In genomic region chr2:121414139-121414685, GRCm38 (mm10) we compare ENCODE assay signal across 9 mouse cellular contexts. TPM values are rescaled to one million over a fixed set of nuclear protein-coding genes. Genes with fewer than 3 reads are reported as not detected.
A peak's percentile ranks its signal among the peaks of the same experiment; 100 is the strongest.
DNase-seq lines count a peak whose midpoint lies in the region; ATAC-seq and TF ChIP-seq lines count a peak whose summit lies in the region.
"Had no signal": no experiment of that assay in that cellular context is flagged by ENCODE, and none has a peak within 500 bp of the region (broad histone marks: within the 10 kb centered on the region; RNA-seq: fewer than 3 reads in every experiment).

No protein-coding gene starts in this region.

- H3K4me3 ChIP-seq in liver, embryonic 11.5 days (ENCODE audit: low read depth, low read length), result peak overlapping the region; percentile 94
- peak overlapping the region; percentile 65 for H3K4me3 ChIP-seq in myocyte

- no peak for TF ChIP-seq POLR2A in myocyte (IDR thresholded peaks at IDR 0.05; ENCODE audit: insufficient read length, low read depth)

- H3K9ac ChIP-seq in liver, embryonic 11.5 days (ENCODE audit: low read depth, low read length), result peak overlapping the region; percentile 99

- H3K36me3 ChIP-seq in liver, embryonic 11.5 days (ENCODE audit: control insufficient read depth, insufficient read depth, low read length), result peaks cover 12% of the 10 kb centered on the region
- peaks cover 11% of the 10 kb centered on the region for H3K36me3 ChIP-seq in myocyte (ENCODE audit: control insufficient read depth, insufficient read depth)

- peak overlapping the region; percentile 92 for H3ac ChIP-seq in myocyte (ENCODE audit: control insufficient read depth, insufficient read length)

- H3K4me2 ChIP-seq in liver, embryonic 11.5 days, result peak overlapping the region; percentile 76
- peak overlapping the region; percentile 65 for H3K4me2 ChIP-seq in myocyte (ENCODE audit: low read depth)

- peaks cover 53% of the 10 kb centered on the region for H3K79me2 ChIP-seq in myocyte (ENCODE audit: control insufficient read depth, insufficient read depth)

- peak; percentile 29 for DNase-seq in left cerebral cortex, adult 11 months (ENCODE audit: low spot score)
- no peak for DNase-seq in left cerebral cortex, postnatal 4 days
- peak; percentile 52 for DNase-seq in MEL-GATA-1-ER (ENCODE audit: extremely low read depth, low read depth)
- DNase-seq in embryo, embryonic 10.5 days (ENCODE audit: low spot score), result peak; percentile 64
- no peak for DNase-seq in liver, embryonic 11.5 days (ENCODE audit: low spot score)
- no peak for DNase-seq in urinary bladder, adult 2 months (ENCODE audit: low spot score)

- H3K27ac ChIP-seq in liver, embryonic 11.5 days (ENCODE audit: low read depth, low read length), result peak overlapping the region; percentile 97

- peaks cover 13% of the 10 kb centered on the region for H3K4me1 ChIP-seq in liver, embryonic 11.5 days (replicated peaks; ENCODE audit: control insufficient read depth, insufficient read depth, low read length)

- no peaks in the 10 kb centered on the region for H3K9me3 ChIP-seq in liver, embryonic 11.5 days (ENCODE audit: control insufficient read depth, low read length)

- H3K27me3 ChIP-seq in liver, embryonic 11.5 days (replicated peaks; ENCODE audit: control insufficient read depth, insufficient read depth, low read length), result no peaks in the 10 kb centered on the region
- no peaks in the 10 kb centered on the region for H3K27me3 ChIP-seq in myocyte (ENCODE audit: control insufficient read depth, insufficient read depth, insufficient read length)

- 1% methylated on average over 31 of the region's 32 CpGs for WGBS in liver, embryonic 11.5 days

- intact Hi-C loops in left cerebral cortex, postnatal 4 days (cut with DNase I), result no loop called here

- ATAC-seq in hematopoietic stem cell, adult 5-6 weeks (replicated peaks in 1 of 2; ENCODE audit: insufficient read depth in 1 of 2, low FRiP score in 2 of 2, low TSS enrichment in 1 of 2, low read depth in 1 of 2, poor library complexity in 2 of 2, severe bottlenecking in 2 of 2), result 0 out of 4 replicates have a peak, but pooled peaks have one; percentile 6 to 12
- ATAC-seq in liver, embryonic 11.5 days (replicated peaks; ENCODE audit: low FRiP score), result peak; percentile 68

TF ChIP-seq in myocyte, 11 proteins besides CTCF, POLR2A, EP300 and RAD21:
- no peak for TF ChIP-seq POLR2AphosphoS2 (IDR thresholded peaks at IDR 0.05; ENCODE audit: insufficient read length, low read depth)
- no peak for TF ChIP-seq MYOG (IDR thresholded peaks at IDR 0.05; ENCODE audit: control insufficient read depth in 1 of 3, insufficient read depth in 1 of 3, insufficient read length in 2 of 3, low read depth in 2 of 3)
- no peak for TF ChIP-seq MAX (IDR thresholded peaks at IDR 0.05; ENCODE audit: low read depth)
- TF ChIP-seq USF1 (IDR thresholded peaks at IDR 0.05; ENCODE audit: low read depth), result no peak
- TF ChIP-seq SRF (IDR thresholded peaks at IDR 0.05; ENCODE audit: control insufficient read depth, insufficient read length, low read depth), result no peak
- TF ChIP-seq TCF12 (IDR thresholded peaks at IDR 0.05; ENCODE audit: insufficient read depth, poor library complexity, severe bottlenecking), result no peak
- TF ChIP-seq CEBPB (IDR thresholded peaks at IDR 0.05; ENCODE audit: insufficient read depth, poor library complexity, severe bottlenecking), result no peak
- no peak for TF ChIP-seq E2F4 (IDR thresholded peaks at IDR 0.05; ENCODE audit: insufficient read depth)
- TF ChIP-seq TCF3 (IDR thresholded peaks at IDR 0.05; ENCODE audit: insufficient read length, low read depth), result no peak
- no peak for TF ChIP-seq REST (IDR thresholded peaks at IDR 0.05; ENCODE audit: insufficient read depth, insufficient read length)
- no peak for TF ChIP-seq MYOD1 (IDR thresholded peaks at IDR 0.05; ENCODE audit: control insufficient read depth in 1 of 3, insufficient read length in 2 of 3, low read depth in 2 of 3)

RNA-seq across cellular contexts. Expression of gene Catsper2, which starts 0.6 kb away (rescaled TPM):
- total RNA-seq in left cerebral cortex, postnatal 4 days (2021), result 1 to 10 TPM; 6.1 to 8.3 TPM
- total RNA-seq in hematopoietic stem cell, adult 5-6 weeks (2017), result 0.60 and 6.3 TPM in 2 replicates
- 1.6 and 1.7 TPM in 2 replicates for polyA plus RNA-seq in liver, embryonic 11.5 days (2014; fragmentation: Nextera tagmentation; extraction: Ambion mirVana)
- polyA plus RNA-seq in myocyte (2012; fragmentation: generic; extraction: Trizol), result 1.5 TPM
- polyA plus RNA-seq in urinary bladder, adult 2 months (2012; rRNA removed), result 2.2 and 2.7 TPM in 2 replicates

RNA-seq across cellular contexts. Expression of gene Pdia3, which starts 0.6 kb away (rescaled TPM):
- 100 to 1,000 TPM; 214 to 225 TPM for total RNA-seq in left cerebral cortex, postnatal 4 days (2021)
- 212 and 218 TPM in 2 replicates for total RNA-seq in hematopoietic stem cell, adult 5-6 weeks (2017)
- 491 and 541 TPM in 2 replicates for polyA plus RNA-seq in liver, embryonic 11.5 days (2014; fragmentation: Nextera tagmentation; extraction: Ambion mirVana)
- polyA plus RNA-seq in myocyte (2012; fragmentation: generic; extraction: Trizol), result 130 TPM
- polyA plus RNA-seq in urinary bladder, adult 2 months (2012; rRNA removed), result 173 and 200 TPM in 2 replicates

RNA-seq across cellular contexts. Expression of gene Strc, which starts 27.2 kb away (rescaled TPM):
- not detected for total RNA-seq in left cerebral cortex, postnatal 4 days (2021)
- not detected in 2 replicates for total RNA-seq in hematopoietic stem cell, adult 5-6 weeks (2017)
- not detected in 2 replicates for polyA plus RNA-seq in liver, embryonic 11.5 days (2014; fragmentation: Nextera tagmentation; extraction: Ambion mirVana)
- not detected for polyA plus RNA-seq in myocyte (2012; fragmentation: generic; extraction: Trizol)
- 0.10 and 0.14 TPM in 2 replicates for polyA plus RNA-seq in urinary bladder, adult 2 months (2012; rRNA removed)

RNA-seq across cellular contexts. Expression of gene Ell3, which starts 29.9 kb away (rescaled TPM):
- total RNA-seq in left cerebral cortex, postnatal 4 days (2021), result not detected
- not detected in 2 replicates for total RNA-seq in hematopoietic stem cell, adult 5-6 weeks (2017)
- 2.6 and 4.3 TPM in 2 replicates for polyA plus RNA-seq in liver, embryonic 11.5 days (2014; fragmentation: Nextera tagmentation; extraction: Ambion mirVana)
- polyA plus RNA-seq in myocyte (2012; fragmentation: generic; extraction: Trizol), result 0.05 TPM
- 1.1 and 1.3 TPM in 2 replicates for polyA plus RNA-seq in urinary bladder, adult 2 months (2012; rRNA removed)
- total RNA-seq: layer of hippocampus, adult 18-20 months had no signal

RNA-seq across cellular contexts. Expression of gene Serf2, which starts 34.8 kb away (rescaled TPM):
- total RNA-seq in left cerebral cortex, postnatal 4 days (2021), result 100 to 1,000 TPM; 133 to 149 TPM
- 210 and 244 TPM in 2 replicates for total RNA-seq in hematopoietic stem cell, adult 5-6 weeks (2017)
- polyA plus RNA-seq in liver, embryonic 11.5 days (2014; fragmentation: Nextera tagmentation; extraction: Ambion mirVana), result 385 and 481 TPM in 2 replicates
- polyA plus RNA-seq in myocyte (2012; fragmentation: generic; extraction: Trizol), result 891 TPM
- polyA plus RNA-seq in urinary bladder, adult 2 months (2012; rRNA removed), result 328 and 503 TPM in 2 replicates

Comparison
In these comparisons a context has a peak if more than half of its experiments do, and no peak if none do; other contexts are left out.
1. DNase-seq: peak in left cerebral cortex, adult 11 months (single experiment), MEL-GATA-1-ER (single experiment) and embryo, embryonic 10.5 days (single experiment); none in left cerebral cortex, postnatal 4 days (single experiment), liver, embryonic 11.5 days (single experiment) and urinary bladder, adult 2 months (single experiment).